Mouse (Mus musculus) megakaryocyte, embryonic 14.5 days (primary cell): ENCODE data around the gene Pde4b. TPM values are rescaled to one million over a fixed set of nuclear protein-coding genes. Genes with fewer than 3 reads are reported as not detected.
"Not testable (repeated sequence)": the region's sequence is repeated elsewhere in the genome, so short reads cannot be mapped to it uniquely, and the experiment has no call there.

Experiments
- H3K27me3 ChIP-seq: replicated peaks from 2 replicates; pipeline ENCODE3; 2012; ENCODE audit warnings: inconsistent platforms
- H3K36me3 ChIP-seq: replicated peaks from 2 replicates; pipeline ENCODE3; 2012; ENCODE audit warnings: low read length, inconsistent platforms, mixed read lengths
- H3K4me1 ChIP-seq: 2 replicates; pipeline ENCODE4 v1.6.1; 2012; ENCODE audit warnings: inconsistent platforms
- H3K4me3 ChIP-seq: replicated peaks from 2 replicates; pipeline ENCODE3; 2012; ENCODE audit warnings: moderate library complexity, mild to moderate bottlenecking, inconsistent platforms
- H3K9me3 ChIP-seq: 2 replicates; pipeline ENCODE4 v1.6.1; 2012; ENCODE audit warnings: inconsistent platforms
- FLI1 ChIP-seq: IDR thresholded peaks from 2 replicates; pipeline ENCODE4 v1.6.1; 2012; ENCODE audit warnings: low read length, inconsistent platforms, mixed read lengths
- GATA1 ChIP-seq: IDR thresholded peaks from 3 replicates; pipeline ENCODE4 v1.6.1; 2012; ENCODE audit warnings: mixed read lengths, low read length, inconsistent platforms, borderline replicate concordance
- polyA plus RNA-seq: library from polyadenylated mRNA; stranded (reverse); fragments of >175 nt; gene quantifications from 2 replicates; pipeline ENCODE4 v1.2.3, GENCODE M21; 2012; ENCODE audit warnings: low replicate concordance; ENCODE audit not compliant: insufficient read depth

Pde4b gene
- polyA plus RNA-seq, 1 experiment, result 1.2 TPM

DNA sequence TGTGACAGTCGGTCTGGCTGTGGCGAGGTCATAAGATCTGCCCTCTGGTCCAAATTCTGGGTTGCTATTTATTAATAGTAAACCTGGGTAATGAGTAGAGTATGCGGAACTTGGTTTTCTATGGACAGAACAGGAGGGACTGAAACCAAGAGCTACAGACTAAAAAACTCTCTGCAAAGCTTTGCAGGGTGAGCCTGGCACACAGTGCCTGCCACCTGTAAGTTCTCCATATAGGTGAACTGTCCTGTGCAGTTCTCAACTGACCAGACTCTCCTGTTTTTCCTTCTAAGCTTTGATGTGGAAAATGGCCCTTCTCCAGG, 399.5 kb downstream of the Pde4b start:
- TF ChIP-seq GATA1 (no peak), FLI1 (no peak)
- Histone ChIP-seq H3K4me1 (no peaks in the 10 kb centered on the region), H3K27me3 (peaks cover 5% of the 10 kb centered on the region), H3K9me3 (no peaks in the 10 kb centered on the region), H3K36me3 (no peaks in the 10 kb centered on the region), H3K4me3 (no peak overlapping the region)

DNA sequence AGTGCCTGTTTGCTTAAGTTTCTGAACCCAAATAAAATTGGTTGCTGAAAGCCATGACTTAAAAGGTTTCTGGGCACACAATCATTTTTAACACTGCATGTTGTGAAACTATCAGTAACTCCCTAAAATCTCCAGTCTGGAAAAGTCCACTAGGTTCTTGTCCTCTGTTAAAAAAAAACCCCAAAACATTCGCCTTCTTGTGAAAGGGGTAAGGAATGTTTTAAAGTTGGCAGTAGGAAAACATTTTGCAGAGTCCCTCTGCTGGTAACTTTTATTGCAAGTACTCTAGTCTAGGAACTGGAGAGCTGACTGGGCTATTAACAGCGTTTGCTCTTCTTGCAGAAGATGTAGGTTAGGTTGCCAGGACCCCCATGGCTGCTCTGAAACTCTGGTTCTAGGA, 400.7 kb downstream of the Pde4b start:
- no peaks in the 10 kb centered on the region for H3K36me3 ChIP-seq
- H3K27me3 ChIP-seq, result peaks cover 4% of the 10 kb centered on the region
- no peak overlapping the region for H3K4me3 ChIP-seq
- H3K4me1 ChIP-seq, result no peaks in the 10 kb centered on the region
- TF ChIP-seq FLI1 (no peak), GATA1 (no peak)
- H3K9me3 ChIP-seq, result no peaks in the 10 kb centered on the region

DNA sequence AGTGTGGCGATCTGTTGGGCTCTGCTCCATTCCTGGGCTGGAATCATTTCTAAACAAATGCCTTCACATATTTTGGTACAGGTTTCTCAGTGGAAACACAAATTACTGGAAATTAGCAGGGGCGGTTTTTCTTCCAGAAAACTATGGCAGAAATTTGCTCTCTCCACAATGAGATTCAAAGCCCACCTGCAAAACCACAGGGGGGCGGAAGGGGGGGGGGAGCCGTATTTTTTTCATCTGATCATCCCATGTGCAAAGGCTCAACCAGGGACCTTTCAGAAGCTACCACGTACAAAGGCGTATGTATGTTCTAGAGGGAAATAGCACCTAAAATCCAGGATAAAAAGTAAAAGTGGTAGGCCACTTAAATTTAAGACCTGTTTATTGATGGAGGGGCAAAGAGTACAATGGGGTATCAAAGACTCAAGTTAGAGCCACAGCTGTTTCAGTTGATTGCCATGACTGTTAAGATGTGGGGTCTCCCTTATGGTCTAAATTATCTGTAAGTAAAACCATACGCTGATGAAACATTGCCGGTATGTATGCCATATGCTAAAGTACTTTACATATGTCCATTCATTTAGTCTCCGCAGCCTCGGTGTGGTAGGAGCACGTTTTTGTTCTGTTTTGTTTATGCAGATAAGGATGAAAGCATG, 404.3 kb downstream of the Pde4b start:
- Histone ChIP-seq H3K36me3 (no peaks in the 10 kb centered on the region), H3K4me3 (no peak overlapping the region), H3K27me3 (no peaks in the 10 kb centered on the region), H3K9me3 (no peaks in the 10 kb centered on the region), H3K4me1 (peaks cover 16% of the 10 kb centered on the region; the same call in 1 of the 2 replicates)
- no peak for TF ChIP-seq GATA1
- TF ChIP-seq FLI1, result no peak

DNA sequence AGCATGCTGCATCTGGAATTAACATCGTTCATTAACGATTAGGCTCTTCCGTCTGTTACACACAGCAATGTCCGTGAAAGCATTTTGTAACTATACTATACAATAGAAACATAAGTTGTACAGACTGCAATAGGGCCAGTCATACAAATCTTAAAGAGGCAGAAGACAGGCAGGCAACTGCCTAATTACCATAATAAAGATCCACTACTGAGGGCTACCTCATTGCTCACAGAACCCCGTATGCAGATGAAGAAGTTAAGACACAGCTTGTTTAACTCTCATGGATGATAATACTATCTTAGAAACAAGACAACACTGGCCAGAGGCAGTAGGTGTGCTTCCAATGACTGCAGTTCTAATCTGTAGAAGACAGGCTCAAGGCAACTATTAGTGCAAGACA, 405.6 kb downstream of the Pde4b start:
- TF ChIP-seq GATA1 (no peak), FLI1 (no peak)

DNA sequence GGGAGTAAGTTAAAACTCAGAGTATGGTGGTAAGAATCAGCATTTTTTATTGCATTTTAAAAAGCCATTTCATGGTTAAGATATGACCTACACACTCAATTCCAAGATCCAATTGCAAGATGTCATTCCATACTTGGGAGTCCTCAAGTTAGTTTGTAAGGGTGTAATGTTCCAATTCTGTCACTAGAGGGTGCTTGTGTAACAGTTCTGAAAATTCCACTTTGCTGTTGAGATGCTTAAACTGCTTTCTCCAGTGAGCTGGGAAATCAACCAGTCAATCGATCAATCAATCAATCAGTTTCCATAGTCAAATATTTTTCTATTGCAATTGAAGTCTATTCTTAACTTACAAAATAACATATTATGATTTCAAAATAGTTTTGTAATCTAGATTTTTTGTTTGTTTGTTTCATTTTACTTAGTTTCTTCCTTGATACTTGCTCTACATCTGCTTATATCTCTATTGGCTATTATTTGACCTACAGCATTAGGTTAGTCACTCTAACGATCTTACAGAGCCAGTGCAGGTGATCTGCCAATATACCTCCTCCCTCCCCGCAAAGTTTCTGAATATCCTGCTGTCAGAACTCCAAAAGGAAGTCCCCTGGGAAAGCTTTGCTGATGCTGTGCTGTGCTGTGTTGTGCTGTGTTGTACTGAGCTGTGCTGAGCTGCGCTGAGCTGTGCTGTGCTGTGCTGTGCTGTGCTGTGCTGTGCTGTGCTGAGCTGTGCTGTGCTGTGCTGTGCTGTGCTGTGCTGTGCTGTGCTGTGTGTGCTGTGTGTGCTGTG, 406.2 kb downstream of the Pde4b start:
- Histone ChIP-seq H3K4me1 (peaks cover 18% of the 10 kb centered on the region; the same call in 1 of the 2 replicates), H3K4me3 (peak overlapping the region; percentile 46), H3K27me3 (no peaks in the 10 kb centered on the region), H3K9me3 (no peaks in the 10 kb centered on the region), H3K36me3 (no peaks in the 10 kb centered on the region)
- TF ChIP-seq FLI1 (no peak), GATA1 (no peak)

More for the DNA sequence above, 405.6 kb downstream of the Pde4b start:
- Histone ChIP-seq H3K4me3 (no peak overlapping the region), H3K9me3 (no peaks in the 10 kb centered on the region), H3K36me3 (no peaks in the 10 kb centered on the region), H3K4me1 (peaks cover 18% of the 10 kb centered on the region; the same call in 1 of the 2 replicates), H3K27me3 (no peaks in the 10 kb centered on the region)

DNA sequence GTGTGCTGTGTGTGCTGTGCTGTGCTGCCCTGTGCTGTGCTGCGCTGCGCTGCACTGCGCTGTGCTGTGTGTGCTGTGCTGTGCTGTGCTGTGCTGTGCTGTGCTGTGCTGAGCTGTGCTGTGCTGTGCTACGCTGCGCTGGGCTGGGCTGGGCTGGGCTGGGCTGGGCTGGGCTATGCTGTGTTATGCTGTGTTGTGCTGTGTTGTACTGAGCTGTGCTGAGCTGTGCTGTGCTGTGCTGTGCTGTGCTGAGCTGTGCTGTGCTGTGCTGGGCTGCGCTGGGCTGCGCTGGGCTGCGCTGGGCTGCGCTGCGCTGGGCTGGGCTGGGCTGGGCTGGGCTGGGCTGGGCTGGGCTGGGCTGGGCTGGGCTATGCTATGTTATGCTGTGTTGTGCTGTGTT, 406.9 kb downstream of the Pde4b start:
- H3K27me3 ChIP-seq, H3K9me3 ChIP-seq, H3K36me3 ChIP-seq, H3K4me3 ChIP-seq: not testable (repeated sequence)
- H3K4me1 ChIP-seq, result peaks cover 18% of the 10 kb centered on the region; the same call in 1 of the 2 replicates

DNA sequence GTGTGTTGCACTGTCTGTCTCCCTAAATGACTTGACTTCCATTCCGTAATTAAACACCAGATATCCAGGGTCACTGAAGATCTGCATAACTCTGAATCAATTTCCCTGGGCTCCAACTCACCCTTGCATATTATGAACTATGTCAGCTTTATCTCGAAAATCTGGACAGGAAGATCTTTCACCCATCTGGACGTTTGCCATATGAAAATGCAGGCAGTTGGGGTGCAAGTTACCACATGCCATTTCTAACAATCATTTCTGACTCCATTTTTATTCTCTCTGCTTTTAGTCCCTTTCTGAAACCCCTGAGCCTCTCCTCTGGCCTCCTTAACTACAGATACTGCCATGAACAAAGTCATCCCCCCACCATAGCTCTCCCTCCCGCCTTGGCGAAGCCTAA, 407.7 kb downstream of the Pde4b start:
- Histone ChIP-seq H3K4me3 (no peak overlapping the region), H3K27me3 (no peaks in the 10 kb centered on the region), H3K4me1 (peaks cover 18% of the 10 kb centered on the region; the same call in 1 of the 2 replicates), H3K9me3 (no peaks in the 10 kb centered on the region), H3K36me3 (no peaks in the 10 kb centered on the region)
- TF ChIP-seq GATA1 (no peak), FLI1 (no peak)

DNA sequence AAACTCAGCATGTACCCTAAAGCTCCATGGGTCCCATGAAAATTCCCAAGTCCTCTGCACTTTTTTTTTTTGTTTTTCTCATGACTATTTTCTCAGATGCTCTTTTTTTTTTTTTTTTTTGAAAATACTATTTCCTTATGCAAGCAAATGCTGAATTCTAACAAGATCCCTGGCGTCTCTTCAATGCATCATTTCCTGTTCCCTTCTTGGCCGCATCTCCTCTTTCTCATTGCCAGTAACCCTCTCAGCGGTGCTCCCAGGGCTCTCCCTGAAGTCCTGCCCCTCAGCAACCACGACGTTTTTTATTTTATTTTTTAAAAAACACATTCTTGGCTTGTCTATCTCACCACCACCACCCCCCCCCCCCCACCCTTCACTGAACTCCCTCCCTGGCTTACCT, 408.1 kb downstream of the Pde4b start:
- TF ChIP-seq GATA1 (no peak), FLI1 (no peak)
- no peaks in the 10 kb centered on the region for H3K36me3 ChIP-seq
- no peak overlapping the region for H3K4me3 ChIP-seq
- H3K9me3 ChIP-seq, result no peaks in the 10 kb centered on the region
- no peaks in the 10 kb centered on the region for H3K27me3 ChIP-seq
- peaks cover 18% of the 10 kb centered on the region; the same call in 1 of the 2 replicates for H3K4me1 ChIP-seq

DNA sequence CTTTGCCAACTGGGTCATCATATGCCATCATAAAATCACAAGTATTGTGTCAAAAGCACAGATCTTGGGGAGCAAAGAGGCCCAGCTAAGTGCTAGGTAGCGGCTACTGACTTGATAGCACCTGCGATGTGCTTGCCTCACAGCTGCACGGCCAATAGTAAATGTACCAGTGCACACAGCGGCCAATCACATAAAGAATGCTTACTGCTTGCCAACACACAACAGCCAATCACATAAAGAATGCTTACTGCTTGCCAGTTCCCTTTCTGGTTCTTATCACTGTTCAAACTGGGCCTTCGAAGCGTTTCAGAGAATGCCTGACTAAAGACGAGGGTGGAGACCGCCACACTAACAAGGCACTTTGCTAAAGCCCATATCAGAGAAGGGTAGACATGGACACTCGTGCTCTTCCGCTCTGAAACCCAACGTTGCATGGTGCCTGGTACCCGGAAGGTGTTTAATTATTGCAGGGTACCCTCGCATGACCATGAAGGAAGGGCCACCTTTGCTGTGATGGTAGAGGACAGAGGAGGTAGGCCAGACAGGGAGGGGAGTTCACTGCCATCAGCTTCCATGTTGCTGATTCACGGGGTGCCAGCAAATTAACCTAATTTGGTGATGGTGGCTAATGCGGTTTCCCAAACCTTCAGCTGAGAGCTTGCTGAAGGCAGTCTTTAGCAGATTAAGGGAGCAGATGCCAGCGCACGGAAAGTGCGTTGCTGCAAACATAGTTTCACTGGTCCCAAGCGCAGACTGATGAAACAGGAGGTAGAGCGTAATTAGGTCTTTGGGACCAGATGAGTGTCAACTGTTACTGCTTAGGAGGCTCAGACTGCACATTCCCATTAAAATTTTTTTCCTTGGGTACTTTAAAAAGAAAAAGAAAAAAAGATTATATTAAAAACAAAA, 409.2 kb downstream of the Pde4b start:
- no peaks in the 10 kb centered on the region for H3K9me3 ChIP-seq
- no peaks in the 10 kb centered on the region for H3K36me3 ChIP-seq
- no peaks in the 10 kb centered on the region for H3K27me3 ChIP-seq
- TF ChIP-seq FLI1, result no peak
- no peak for TF ChIP-seq GATA1
- H3K4me3 ChIP-seq, result no peak overlapping the region
- peaks cover 18% of the 10 kb centered on the region; the same call in 1 of the 2 replicates for H3K4me1 ChIP-seq
